Mouse (Mus musculus) MEL (cell line): ENCODE data around the gene Ddx21. TPM values are rescaled to one million over a fixed set of nuclear protein-coding genes. Genes with fewer than 3 reads are reported as not detected.

ENCODE experiments used
- DNase-seq: peaks from one replicate; pipeline ENCODE4 v3.0.0; 2011; ENCODE audit warnings: low read depth, low spot score
- H3K27ac ChIP-seq: 2 replicates; pipeline ENCODE4 v1.5.1; 2012; ENCODE audit warnings: low read depth, mild to moderate bottlenecking, control low read depth, low read length, moderate library complexity; ENCODE audit not compliant: control insufficient read depth
- H3K27me3 ChIP-seq, 2 experiments: fragments of 150-350 bp in 1 of 2; sonication (generic) in 1 of 2; 2 replicates each; pipeline ENCODE4 v1.6.1; 2012; ENCODE audit warnings: low read length in 2 of 2, mild to moderate bottlenecking in 2 of 2, improper control_type of control experiment in 1 of 2, moderate library complexity in 1 of 2; ENCODE audit not compliant: insufficient read depth in 2 of 2, control insufficient read depth in 1 of 2
- H3K36me3 ChIP-seq, 2 experiments: 2 replicates each; pipeline ENCODE4 v1.6.1; 2012 to 2014; ENCODE audit warnings: low read length in 2 of 2, improper control_type of control experiment in 1 of 2, inconsistent platforms in 1 of 2, mild to moderate bottlenecking in 1 of 2; ENCODE audit not compliant: insufficient read depth in 2 of 2, control insufficient read depth in 1 of 2
- H3K4me1 ChIP-seq, 2 experiments: fragments of 150-350 bp in 1 of 2; sonication (generic) in 1 of 2; 2 replicates each; pipeline ENCODE4 v1.6.1; 2012; ENCODE audit warnings: low read length in 2 of 2, improper control_type of control experiment in 1 of 2, mild to moderate bottlenecking in 1 of 2; ENCODE audit not compliant: insufficient read depth in 2 of 2, control insufficient read depth in 1 of 2
- H3K4me3 ChIP-seq, 2 experiments: fragments of 150-350 bp in 1 of 2; sonication (generic) in 1 of 2; 2 replicates each; pipeline ENCODE4 v1.5.1; 2012; ENCODE audit warnings: low read depth in 2 of 2, low read length in 2 of 2, mild to moderate bottlenecking in 2 of 2, moderate library complexity in 2 of 2, control low read depth in 1 of 2, improper control_type of control experiment in 1 of 2; ENCODE audit not compliant: control insufficient read depth in 1 of 2, insufficient read depth in 1 of 2
- H3K79me2 ChIP-seq: 2 replicates; pipeline ENCODE4 v1.6.1; 2012; ENCODE audit warnings: mild to moderate bottlenecking, low read length, moderate library complexity; ENCODE audit not compliant: control insufficient read depth, poor library complexity, insufficient read depth
- H3K9ac ChIP-seq: 2 replicates; pipeline ENCODE4 v1.6.1; 2012; ENCODE audit warnings: low read depth, mild to moderate bottlenecking, control low read depth, low read length, moderate library complexity; ENCODE audit not compliant: control insufficient read depth, poor library complexity, severe bottlenecking
- H3K9me3 ChIP-seq: fragments of 150-350 bp; sonication (generic); replicated peaks from 2 replicates; pipeline ENCODE4 v1.6.1; 2012; ENCODE audit warnings: mild to moderate bottlenecking, low read length, improper control_type of control experiment, moderate library complexity; ENCODE audit not compliant: insufficient read depth
- BHLHE40 ChIP-seq: IDR thresholded peaks from 2 replicates; pipeline ENCODE4 v1.6.1; 2012; ENCODE audit warnings: low read depth, mild to moderate bottlenecking, inconsistent platforms, low read length, improper control_type of control experiment, borderline replicate concordance
- CHD1 ChIP-seq: IDR thresholded peaks from 2 replicates; pipeline ENCODE4 v1.6.1; 2012; ENCODE audit warnings: low read depth, mild to moderate bottlenecking, inconsistent platforms, low read length, improper control_type of control experiment
- CTCF ChIP-seq, 3 experiments: IDR thresholded peaks in 2 of 3; conservative IDR thresholded peaks in 1 of 3; 2 replicates each; pipeline ENCODE4 v1.5.1; 2011 to 2012; ENCODE audit warnings: low read length in 3 of 3, low read depth in 2 of 3, mild to moderate bottlenecking in 2 of 3, improper control_type of control experiment in 1 of 3, inconsistent platforms in 1 of 3, mixed read lengths in 1 of 3, moderate library complexity in 1 of 3; ENCODE audit not compliant: control insufficient read depth in 1 of 3, insufficient read depth in 1 of 3, poor library complexity in 1 of 3, severe bottlenecking in 1 of 3
- EP300 ChIP-seq, 2 experiments: IDR thresholded peaks; 2 replicates each; pipeline ENCODE4 v1.6.1; 2011; ENCODE audit warnings: improper control_type of control experiment in 2 of 2, low read length in 2 of 2, low read depth in 1 of 2, mild to moderate bottlenecking in 1 of 2
- GABPA ChIP-seq: IDR thresholded peaks from 2 replicates; pipeline ENCODE4 v1.6.1; 2012; ENCODE audit warnings: low read depth, mild to moderate bottlenecking, inconsistent platforms, low read length, improper control_type of control experiment, moderate library complexity
- JUND ChIP-seq: IDR thresholded peaks from 2 replicates; pipeline ENCODE4 v1.6.1; 2011; ENCODE audit warnings: low read depth, mild to moderate bottlenecking, improper control_type of control experiment, low read length
- KAT2A ChIP-seq: conservative IDR thresholded peaks from 2 replicates; pipeline ENCODE4 v1.6.1; 2012; ENCODE audit warnings: low read depth, low read length, improper control_type of control experiment, inconsistent platforms
- MAFK ChIP-seq: IDR thresholded peaks from 2 replicates; pipeline ENCODE4 v1.6.1; 2011; ENCODE audit warnings: low read depth, mild to moderate bottlenecking, low read length, improper control_type of control experiment, borderline replicate concordance
- MAX ChIP-seq: IDR thresholded peaks from 2 replicates; pipeline ENCODE4 v1.6.1; 2011; ENCODE audit warnings: low read length, improper control_type of control experiment
- MAZ ChIP-seq: IDR thresholded peaks from 2 replicates; pipeline ENCODE4 v1.6.1; 2012; ENCODE audit warnings: low read depth, mild to moderate bottlenecking, inconsistent platforms, low read length, improper control_type of control experiment
- MXI1 ChIP-seq: IDR thresholded peaks from 2 replicates; pipeline ENCODE4 v1.6.1; 2011; ENCODE audit warnings: mild to moderate bottlenecking, low read depth, low read length, improper control_type of control experiment
- MYB ChIP-seq: IDR thresholded peaks from 2 replicates; pipeline ENCODE4 v1.6.1; 2011; ENCODE audit warnings: mild to moderate bottlenecking, low read depth, low read length, improper control_type of control experiment
- MYC ChIP-seq: IDR thresholded peaks from 2 replicates; pipeline ENCODE4 v1.6.1; 2011; ENCODE audit warnings: low read depth, mild to moderate bottlenecking, low read length, improper control_type of control experiment, moderate library complexity
- POLR2A ChIP-seq, 2 experiments: IDR thresholded peaks; 2 replicates each; pipeline ENCODE4 v1.6.1; 2011 to 2012; ENCODE audit warnings: low read length in 2 of 2, mild to moderate bottlenecking in 2 of 2, control low read depth in 1 of 2, improper control_type of control experiment in 1 of 2, low read depth in 1 of 2, moderate library complexity in 1 of 2; ENCODE audit not compliant: control insufficient read depth in 1 of 2, insufficient read depth in 1 of 2, poor library complexity in 1 of 2
- POLR2AphosphoS5 ChIP-seq: IDR thresholded peaks from 2 replicates; pipeline ENCODE4 v1.6.1; 2012; ENCODE audit warnings: low read depth, borderline replicate concordance, mild to moderate bottlenecking, inconsistent platforms, low read length, moderate library complexity, mixed read lengths
- RAD21 ChIP-seq: IDR thresholded peaks from 2 replicates; pipeline ENCODE4 v1.6.1; 2011; ENCODE audit warnings: mild to moderate bottlenecking, low read depth, low read length, improper control_type of control experiment
- RCOR1 ChIP-seq: IDR thresholded peaks from 2 replicates; pipeline ENCODE4 v1.6.1; 2012; ENCODE audit warnings: low read depth, mild to moderate bottlenecking, inconsistent platforms, low read length, improper control_type of control experiment
- SIN3A ChIP-seq: IDR thresholded peaks from 2 replicates; pipeline ENCODE4 v1.6.1; 2012; ENCODE audit warnings: low read length, improper control_type of control experiment, inconsistent platforms
- SMC3 ChIP-seq: IDR thresholded peaks from 2 replicates; pipeline ENCODE4 v1.6.1; 2011; ENCODE audit warnings: low read depth, low read length, improper control_type of control experiment
- TBP ChIP-seq: IDR thresholded peaks from 2 replicates; pipeline ENCODE4 v1.8.0; 2011; ENCODE audit warnings: low read depth, low read length, improper control_type of control experiment
- UBTF ChIP-seq: IDR thresholded peaks from 2 replicates; pipeline ENCODE4 v1.6.1; 2012; ENCODE audit warnings: low read depth, mild to moderate bottlenecking, inconsistent platforms, low read length, improper control_type of control experiment, moderate library complexity, borderline replicate concordance; ENCODE audit not compliant: insufficient read depth
- USF1 ChIP-seq: IDR thresholded peaks from 2 replicates; pipeline ENCODE4 v1.6.1; 2014; ENCODE audit warnings: low read depth, mild to moderate bottlenecking, inconsistent platforms, low read length, improper control_type of control experiment, moderate library complexity
- ZC3H11A ChIP-seq: IDR thresholded peaks from 2 replicates; pipeline ENCODE4 v1.6.1; 2012; ENCODE audit warnings: low read depth, mild to moderate bottlenecking, inconsistent platforms, low read length, improper control_type of control experiment
- ZKSCAN1 ChIP-seq: IDR thresholded peaks from 2 replicates; pipeline ENCODE4 v1.6.1; 2012; ENCODE audit warnings: low read depth, mild to moderate bottlenecking, inconsistent platforms, low read length, improper control_type of control experiment, moderate library complexity
- ZMIZ1 ChIP-seq: IDR thresholded peaks from 2 replicates; pipeline ENCODE4 v1.6.1; 2012; ENCODE audit warnings: low read depth, mild to moderate bottlenecking, inconsistent platforms, low read length, improper control_type of control experiment, moderate library complexity
- ZNF384 ChIP-seq: IDR thresholded peaks from 2 replicates; pipeline ENCODE4 v1.6.1; 2012; ENCODE audit warnings: low read depth, mild to moderate bottlenecking, inconsistent platforms, low read length, improper control_type of control experiment
- polyA plus RNA-seq, 2 experiments: library from polyadenylated mRNA; stranded (reverse) in 1 of 2; unstranded in 1 of 2; fragments of >175 nt in 1 of 2; fragments of >200 nt in 1 of 2; gene quantifications; 2 replicates each; pipeline versions ENCODE4 v1.2.1 to v1.2.4; 2012; ENCODE audit warnings: low replicate concordance in 2 of 2, low read depth in 1 of 2; ENCODE audit not compliant: insufficient read length in 2 of 2, insufficient read depth in 1 of 2, missing spikeins in 1 of 2
- total RNA-seq: library from RNA; depleted of rRNA; stranded (reverse); fragments of 300-350 nt; gene quantifications from 2 replicates; pipeline ENCODE4 v1.2.3, GENCODE M21; 2012

Ddx21 gene
- total and polyA plus RNA-seq, 3 experiments, result 299 to 2,442 (median 386) TPM

DNA sequence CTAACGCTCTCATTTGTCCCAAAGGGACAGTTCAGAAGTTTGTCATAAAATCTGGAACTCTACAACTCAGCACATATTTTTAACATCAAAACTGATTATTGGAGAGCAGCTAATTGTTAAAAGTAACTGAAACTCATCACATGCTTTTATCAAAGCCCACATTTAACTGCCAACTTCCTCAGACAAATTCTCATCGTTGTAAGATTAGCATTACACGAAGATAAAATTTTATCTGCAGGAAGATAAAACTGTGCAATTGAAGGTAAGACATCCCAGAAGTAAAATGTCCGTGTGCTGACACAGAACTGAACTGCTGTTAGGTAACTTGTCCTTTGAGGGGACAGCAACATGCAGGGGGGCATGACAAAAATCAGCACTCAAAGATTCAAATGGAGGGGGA, 33.2 kb downstream of the Ddx21 start (continued):
- no peak; the same call in 1 of the 2 replicates for TF ChIP-seq MXI1
- no peak for TF ChIP-seq ZMIZ1
- TF ChIP-seq EP300 (IDR thresholded peaks at IDR 0.05; ENCODE audit: low read depth in 1 of 2, low read length in 2 of 2), result peak; percentile 99
- TF ChIP-seq JUND, result no peak
- TF ChIP-seq USF1, result peak; percentile 55
- no peak for TF ChIP-seq TBP
- peak; percentile 69; the same call in 1 of the 2 replicates for TF ChIP-seq ZNF384
- no peak for TF ChIP-seq CHD1
- 0 out of 2 replicates have a peak, but pooled peaks have one; percentile 47 for TF ChIP-seq KAT2A

DNA sequence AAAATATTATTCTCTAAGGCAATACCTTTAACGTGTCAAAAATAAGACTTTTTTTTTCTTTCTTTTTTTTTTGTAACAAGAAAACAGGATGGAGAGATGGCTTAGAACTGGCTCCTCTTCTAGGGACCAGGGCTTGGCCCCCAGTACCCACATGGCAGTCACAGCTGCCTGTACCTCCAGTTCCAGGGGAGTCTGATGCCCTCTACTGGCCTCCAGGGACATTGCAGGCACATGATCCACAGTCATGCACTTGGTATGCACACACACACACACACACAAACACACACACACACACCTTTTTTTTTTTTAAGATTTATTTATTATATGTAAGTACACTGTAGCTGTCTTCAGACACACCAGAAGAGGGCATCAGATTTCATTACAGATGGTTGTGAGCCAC, 44.3 kb downstream of the Ddx21 start:
- peaks cover 16 to 26% of the 10 kb centered on the region in 2 experiments for H3K4me1 ChIP-seq
- H3K9me3 ChIP-seq, result no peaks in the 10 kb centered on the region
- no peaks in the 10 kb centered on the region for H3K79me2 ChIP-seq
- H3K4me3 ChIP-seq, result no peak overlapping the region
- peak; percentile 66 to 89 (median 77) for TF ChIP-seq CTCF (IDR thresholded peaks at IDR 0.05 in 2 of 3, conservative IDR thresholded peaks at IDR 0.05 in 1 of 3; ENCODE audit: control insufficient read depth in 1 of 3, insufficient read depth in 1 of 3, low read depth in 2 of 3, low read length in 3 of 3, poor library complexity in 1 of 3, severe bottlenecking in 1 of 3)
- TF ChIP-seq MYC, result peak; percentile 82
- TF ChIP-seq MXI1, result peak; percentile 74
- TF ChIP-seq USF1, result peak; percentile 59
- no peak for TF ChIP-seq JUND
- TF ChIP-seq SIN3A, result 0 out of 2 replicates have a peak, but pooled peaks have one; percentile 29
- TF ChIP-seq ZKSCAN1, result no peak
- TF ChIP-seq EP300 (IDR thresholded peaks at IDR 0.05; ENCODE audit: low read depth in 1 of 2, low read length in 2 of 2), result no peak
- TF ChIP-seq ZC3H11A, result peak; percentile 46
- TF ChIP-seq RAD21, result peak; percentile 71
- TF ChIP-seq SMC3, result peak; percentile 76
- TF ChIP-seq MAX, result peak; percentile 48; the same call in 1 of the 2 replicates
- TF ChIP-seq, all 39 proteins: peak for 9
- H3K36me3 ChIP-seq, result peaks cover 6 to 24% of the 10 kb centered on the region in 2 experiments
- no peaks in the 10 kb centered on the region for H3K27me3 ChIP-seq
- peak; percentile 74 for DNase-seq
- no peak overlapping the region for H3K27ac ChIP-seq
- no peak overlapping the region for H3K9ac ChIP-seq

DNA sequence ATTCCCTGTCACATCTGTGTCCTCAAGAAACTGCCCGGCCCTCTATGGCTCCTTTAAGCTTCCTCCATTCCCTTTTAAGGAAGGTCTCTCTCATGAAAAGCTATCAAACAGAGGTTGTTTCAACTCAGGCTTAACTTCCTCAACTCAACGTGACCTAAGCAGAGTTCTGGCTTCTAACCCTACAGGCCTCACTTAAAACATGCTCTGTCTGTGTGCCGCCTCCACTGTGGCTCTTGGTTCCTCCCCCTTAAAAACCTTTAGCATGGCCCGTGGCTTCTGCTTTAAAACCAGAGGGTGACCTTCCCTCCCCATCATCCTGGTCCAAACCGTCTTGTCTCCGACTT, 45.6 kb downstream of the Ddx21 start:
- H3K36me3 ChIP-seq, result peaks cover 0 to 25% of the 10 kb centered on the region in 2 experiments; a peak in 2 of 4 replicates
- peaks cover 16 to 27% of the 10 kb centered on the region in 2 experiments for H3K4me1 ChIP-seq
- H3K9ac ChIP-seq, result peak overlapping the region; percentile 60
- peak; percentile 79 for DNase-seq
- H3K27ac ChIP-seq, result peak overlapping the region; percentile 89
- no peak overlapping the region; a peak in 1 of 4 replicates for H3K4me3 ChIP-seq
- H3K79me2 ChIP-seq, result no peaks in the 10 kb centered on the region
- H3K27me3 ChIP-seq, result no peaks in the 10 kb centered on the region
- no peaks in the 10 kb centered on the region for H3K9me3 ChIP-seq
- TF ChIP-seq POLR2A (IDR thresholded peaks at IDR 0.05; ENCODE audit: control insufficient read depth in 1 of 2, insufficient read depth in 1 of 2, low read depth in 1 of 2, low read length in 2 of 2, poor library complexity in 1 of 2) (peak in 1 of 2 experiments; percentile 7; a peak in 1 of 4 replicates), MAX (peak; percentile 9), CTCF (IDR thresholded peaks at IDR 0.05 in 2 of 3, conservative IDR thresholded peaks at IDR 0.05 in 1 of 3; ENCODE audit: control insufficient read depth in 1 of 3, insufficient read depth in 1 of 3, low read depth in 2 of 3, low read length in 3 of 3, poor library complexity in 1 of 3, severe bottlenecking in 1 of 3) (no peak), MYC (peak; percentile 50; the same call in 1 of the 2 replicates), MYB (no peak), ZC3H11A (no peak), RCOR1 (no peak), TBP (peak; percentile 54; the same call in 1 of the 2 replicates), ZKSCAN1 (no peak), MAZ (no peak), SIN3A (peak; percentile 8; the same call in 1 of the 2 replicates), ZNF384 (no peak), CHD1 (no peak), USF1 (no peak), BHLHE40 (no peak), GABPA (no peak), MAFK (no peak), UBTF (no peak), SMC3 (peak; percentile 9; the same call in 1 of the 2 replicates), POLR2AphosphoS5 (no peak)
